Mouse (Mus musculus) lung, embryonic 14.5 days (tissue): ENCODE measurements around the gene Tmem132b. TPM values are rescaled to one million over a fixed set of nuclear protein-coding genes. Genes with fewer than 3 reads are reported as not detected.

ENCODE experiments used
- ATAC-seq: fragments of 200-750 bp; cut with Nextera tagmentation; 2 replicates; pipeline ENCODE4 v1.8.0; 2017; ENCODE audit warnings: mild to moderate bottlenecking, moderate TSS enrichment, moderate library complexity; ENCODE audit not compliant: insufficient read depth
- DNase-seq: peaks from one replicate; pipeline ENCODE4 v3.0.0-alpha.2; 2015
- H3K27ac ChIP-seq: fragments of 300-500 bp; sonication (generic); 2 replicates; pipeline ENCODE4 v1.5.1; 2014; ENCODE audit warnings: low read depth, mild to moderate bottlenecking, moderate library complexity
- H3K27me3 ChIP-seq: fragments of 300-500 bp; sonication (generic); 2 replicates; pipeline ENCODE4 v1.6.1; 2014; ENCODE audit warnings: low read length, control low read depth; ENCODE audit not compliant: insufficient read depth
- H3K36me3 ChIP-seq: fragments of 300-500 bp; sonication (generic); 2 replicates; pipeline ENCODE4 v1.6.1; 2014; ENCODE audit warnings: control low read depth; ENCODE audit not compliant: insufficient read depth
- H3K4me1 ChIP-seq: fragments of 300-500 bp; sonication (generic); 2 replicates; pipeline ENCODE4 v1.6.1; 2014; ENCODE audit warnings: antibody characterized with exemption, control low read depth; ENCODE audit not compliant: insufficient read depth
- H3K4me2 ChIP-seq: fragments of 300-500 bp; sonication (generic); 2 replicates; pipeline ENCODE4 v1.6.1; 2014; ENCODE audit warnings: mild to moderate bottlenecking
- H3K4me3 ChIP-seq: fragments of 300-500 bp; sonication (generic); 2 replicates; pipeline ENCODE4 v1.5.1; 2014; ENCODE audit warnings: low read depth, low read length
- H3K9ac ChIP-seq: fragments of 300-500 bp; sonication (generic); 2 replicates; pipeline ENCODE4 v1.6.1; 2014
- H3K9me3 ChIP-seq: fragments of 300-500 bp; sonication (generic); 2 replicates; pipeline ENCODE4 v1.6.1; 2016; ENCODE audit warnings: low read depth, low read length, control low read depth
- CTCF ChIP-seq: IDR thresholded peaks from 2 replicates; pipeline ENCODE4 v1.5.1; 2016; ENCODE audit warnings: antibody characterized with exemption, low read depth
- WGBS: fragments of 180-500 bp; shearing (Covaris S2); extraction: QIAGEN DNeasy Blood & Tissue Kit; methylation state at CpG from one replicate; pipeline ENCODE4 v1.1.7; 2014; 5-methylcytosine and 5-hydroxymethylcytosine counted together
- polyA plus RNA-seq: library from polyadenylated mRNA; unstranded; fragments of >200 nt; fragmentation: Nextera tagmentation; extraction: Ambion mirVana; gene quantifications from 2 replicates; pipeline ENCODE4 v1.2.1, GENCODE M21; 2014

Tmem132b gene
- polyA plus RNA-seq, 1 experiment from 2014 or later: not detected

DNA sequence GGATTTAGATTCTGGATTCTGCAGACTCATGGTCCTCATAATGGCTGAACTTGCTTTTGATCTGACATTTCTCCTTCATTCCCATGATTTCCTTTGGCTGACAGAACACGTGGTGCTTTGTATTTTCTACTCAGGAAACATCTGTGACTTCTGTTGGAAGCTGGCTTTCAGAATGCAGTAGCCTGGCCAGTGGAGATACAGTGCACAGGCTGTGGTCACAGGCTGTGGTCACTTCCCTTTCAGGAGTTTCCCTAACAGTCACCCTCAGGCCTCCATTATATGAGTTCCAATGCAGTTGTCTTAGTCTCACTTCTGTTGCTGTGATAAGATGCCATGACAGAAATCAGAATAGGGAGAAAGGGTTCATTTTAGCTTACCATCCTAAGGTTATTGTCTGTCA lies 262.7 kb downstream of the Tmem132b start:
- Histone ChIP-seq H3K27ac (no peak overlapping the region), H3K4me2 (no peak overlapping the region), H3K9me3 (no peaks in the 10 kb centered on the region), H3K4me3 (no peak overlapping the region), H3K4me1 (no peaks in the 10 kb centered on the region), H3K36me3 (no peaks in the 10 kb centered on the region), H3K9ac (no peak overlapping the region), H3K27me3 (no peaks in the 10 kb centered on the region)
- DNase-seq (no peak), ATAC-seq (no peak)
- TF ChIP-seq CTCF: no peak
- WGBS: 53% methylated on average over 1 of the region's 1 CpGs

DNA sequence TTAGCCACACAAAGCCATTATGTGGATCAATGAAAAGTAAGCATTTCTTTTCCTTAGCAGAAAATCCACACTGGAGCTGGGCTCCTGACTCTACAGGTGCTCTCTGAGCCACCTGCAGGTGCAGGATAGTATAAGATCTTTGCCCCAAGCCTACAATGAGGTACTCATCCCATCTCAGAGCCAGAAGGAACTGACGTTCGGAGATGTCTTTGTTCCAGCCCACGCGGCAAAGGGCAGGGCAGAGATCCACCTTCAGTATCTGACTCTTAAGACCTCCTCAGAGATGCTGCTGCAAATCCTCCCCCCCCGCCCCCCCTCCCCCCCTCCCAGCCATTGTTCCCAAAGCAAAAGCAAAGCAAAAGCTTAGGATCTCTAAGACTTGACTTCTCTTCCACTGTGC lies 268.0 kb downstream of the Tmem132b start:
- H3K27me3 ChIP-seq: no peaks in the 10 kb centered on the region
- no peaks in the 10 kb centered on the region for H3K4me1 ChIP-seq
- H3K9ac ChIP-seq: no peak overlapping the region
- WGBS: 43% methylated on average over 5 of the region's 5 CpGs
- TF ChIP-seq CTCF: no peak
- no peak overlapping the region for H3K4me3 ChIP-seq
- DNase-seq (no peak), ATAC-seq (no peak)
- H3K4me2 ChIP-seq: no peak overlapping the region
- H3K27ac ChIP-seq: no peak overlapping the region
- no peaks in the 10 kb centered on the region for H3K36me3 ChIP-seq
- H3K9me3 ChIP-seq: no peaks in the 10 kb centered on the region

DNA sequence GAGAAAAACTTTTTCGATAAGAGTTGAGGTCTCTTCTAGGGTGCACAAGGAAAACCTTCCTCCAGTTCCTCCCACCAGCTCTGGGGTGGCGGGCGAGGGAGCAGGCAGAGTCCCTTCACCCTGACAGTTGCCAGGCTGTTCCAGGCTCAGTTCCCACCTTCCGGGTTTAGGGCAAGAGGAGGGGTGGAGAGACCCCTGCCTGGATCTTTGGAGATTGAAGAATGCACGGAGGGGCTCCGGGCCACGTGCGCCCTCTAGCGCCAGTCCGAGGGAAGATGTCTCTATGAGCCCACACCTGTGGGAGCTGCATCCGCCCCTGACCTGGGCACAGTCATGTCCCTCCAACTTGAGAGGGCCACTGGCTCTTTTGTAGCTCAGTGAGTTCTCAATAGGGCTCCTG lies 268.5 kb downstream of the Tmem132b start:
- Histone ChIP-seq H3K9ac (no peak overlapping the region), H3K27me3 (no peaks in the 10 kb centered on the region), H3K4me2 (no peak overlapping the region), H3K36me3 (no peaks in the 10 kb centered on the region), H3K27ac (no peak overlapping the region), H3K9me3 (no peaks in the 10 kb centered on the region), H3K4me3 (no peak overlapping the region), H3K4me1 (no peaks in the 10 kb centered on the region)
- 11% methylated on average over 11 of the region's 11 CpGs for WGBS
- peak; percentile 38; the same call in 1 of the 2 replicates for TF ChIP-seq CTCF
- no peak for ATAC-seq
- DNase-seq: no peak

DNA sequence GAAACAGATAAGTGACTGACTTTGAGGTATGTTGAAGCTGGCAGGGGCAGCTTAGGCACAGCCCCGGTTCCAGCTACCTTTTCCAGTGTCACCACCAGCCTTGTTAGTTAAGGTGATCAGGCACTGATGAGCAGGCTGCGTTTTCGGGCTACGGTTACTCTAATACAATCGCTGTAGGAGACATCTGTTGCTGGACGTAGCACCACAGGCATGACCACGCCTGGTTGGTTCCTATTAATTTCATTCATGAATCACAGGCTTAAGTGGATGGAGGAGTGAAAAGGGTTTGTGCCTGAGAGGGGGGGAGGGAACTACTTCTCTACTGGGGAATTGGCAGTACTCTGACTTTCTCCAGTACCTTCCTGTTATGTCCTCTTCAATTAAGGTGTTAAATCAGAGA lies 271.2 kb downstream of the Tmem132b start:
- Histone ChIP-seq H3K4me1 (no peaks in the 10 kb centered on the region), H3K27me3 (no peaks in the 10 kb centered on the region), H3K9me3 (no peaks in the 10 kb centered on the region), H3K9ac (no peak overlapping the region), H3K27ac (no peak overlapping the region), H3K4me2 (no peak overlapping the region), H3K36me3 (no peaks in the 10 kb centered on the region), H3K4me3 (no peak overlapping the region)
- DNase-seq (no peak), ATAC-seq (no peak)
- 85% methylated on average over 7 of the region's 7 CpGs for WGBS
- no peak for TF ChIP-seq CTCF

DNA sequence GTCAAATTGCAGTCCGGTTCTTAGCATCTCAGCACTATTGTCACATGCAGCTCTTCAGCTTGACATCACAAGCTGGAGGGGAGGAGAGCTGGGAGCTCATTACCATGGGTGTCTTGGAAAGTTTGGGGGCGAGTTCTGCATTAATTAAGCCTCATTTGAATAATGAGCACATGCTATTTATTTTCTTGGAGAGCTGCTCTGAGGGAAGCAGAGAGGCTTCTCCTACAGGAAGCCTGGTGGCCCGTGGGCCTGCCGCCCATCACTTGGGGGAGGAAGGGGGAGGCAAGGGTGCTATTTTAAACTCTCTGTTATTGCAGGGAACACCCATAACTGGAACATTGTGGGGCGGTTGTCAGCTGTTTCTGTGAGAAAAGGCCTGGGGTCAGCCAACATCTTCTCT lies 273.8 kb downstream of the Tmem132b start:
- no peaks in the 10 kb centered on the region for H3K4me1 ChIP-seq
- H3K4me2 ChIP-seq: no peak overlapping the region
- no peak overlapping the region for H3K9ac ChIP-seq
- no peak for DNase-seq
- no peak for ATAC-seq
- no peak for TF ChIP-seq CTCF
- WGBS: 66% methylated on average over 5 of the region's 5 CpGs
- H3K9me3 ChIP-seq: no peaks in the 10 kb centered on the region
- no peak overlapping the region for H3K27ac ChIP-seq
- no peak overlapping the region for H3K4me3 ChIP-seq
- H3K27me3 ChIP-seq: no peaks in the 10 kb centered on the region
- no peaks in the 10 kb centered on the region for H3K36me3 ChIP-seq

DNA sequence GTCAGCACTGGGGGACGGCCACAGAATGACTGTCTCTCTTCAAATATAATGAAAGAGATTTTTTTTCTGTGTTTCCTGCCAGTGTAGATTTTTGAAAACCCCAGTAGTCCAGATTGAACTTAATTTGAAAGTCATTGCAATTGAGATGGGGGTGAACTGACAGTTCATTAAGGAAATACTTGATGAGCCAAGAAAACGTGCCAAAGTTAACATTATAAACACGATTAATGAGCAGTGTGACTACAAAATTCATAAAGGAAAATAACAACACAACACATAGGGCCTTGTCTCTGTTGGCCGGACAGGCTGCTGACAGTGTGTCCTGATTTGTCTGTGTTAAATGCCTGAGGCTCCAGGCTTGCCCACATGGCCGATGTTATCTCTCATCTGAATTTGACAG lies 276.3 kb downstream of the Tmem132b start:
- no peak overlapping the region for H3K9ac ChIP-seq
- no peaks in the 10 kb centered on the region for H3K27me3 ChIP-seq
- TF ChIP-seq CTCF: no peak
- ATAC-seq: no peak
- 71% methylated on average over 5 of the region's 5 CpGs for WGBS
- H3K36me3 ChIP-seq: no peaks in the 10 kb centered on the region
- DNase-seq: no peak
- H3K4me1 ChIP-seq: no peaks in the 10 kb centered on the region
- no peaks in the 10 kb centered on the region for H3K9me3 ChIP-seq
- no peak overlapping the region for H3K4me3 ChIP-seq
- no peak overlapping the region for H3K4me2 ChIP-seq
- no peak overlapping the region for H3K27ac ChIP-seq

DNA sequence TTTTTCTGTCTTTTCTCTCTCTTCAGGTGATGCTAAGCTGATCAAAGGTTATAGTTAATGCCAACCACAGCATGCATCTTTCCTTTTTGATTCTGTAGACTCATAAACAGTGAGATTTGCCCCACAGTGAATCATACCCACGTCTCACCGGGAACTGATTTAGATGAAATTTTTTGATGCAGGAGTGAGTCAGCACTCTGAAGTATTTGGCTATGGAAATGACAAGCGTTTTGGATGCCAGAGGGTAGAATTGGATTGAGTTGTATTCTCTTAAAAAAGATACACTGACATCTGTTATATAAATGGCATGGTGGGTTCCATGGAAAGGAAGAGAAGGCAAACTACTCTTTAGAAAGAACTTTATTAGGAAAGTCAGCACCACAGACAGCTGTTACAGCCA lies 297.8 kb downstream of the Tmem132b start:
- 76% methylated on average over 3 of the region's 3 CpGs for WGBS
- TF ChIP-seq CTCF: no peak
- no peak overlapping the region for H3K27ac ChIP-seq

DNA sequence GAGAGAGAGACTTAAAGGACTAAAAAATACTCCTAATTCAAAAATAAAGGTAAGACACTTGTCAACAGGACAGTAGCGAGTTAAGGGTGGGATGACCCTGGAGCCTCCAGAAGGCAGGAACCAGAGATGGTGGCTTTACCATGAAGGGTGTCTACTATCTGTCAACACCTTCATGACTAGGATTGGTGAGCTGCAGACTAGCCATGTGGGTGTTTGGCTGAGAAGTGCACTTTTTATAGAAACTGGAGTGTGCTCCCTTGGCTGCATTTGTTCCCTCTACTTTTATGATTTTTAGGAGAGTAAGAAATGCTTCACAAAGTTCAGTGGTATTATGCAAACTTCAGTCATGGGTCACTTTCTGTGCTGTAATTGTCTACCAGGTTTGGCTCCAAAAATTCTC lies 304.3 kb downstream of the Tmem132b start:
- no peak for DNase-seq
- Histone ChIP-seq H3K9ac (no peak overlapping the region), H3K4me1 (no peaks in the 10 kb centered on the region), H3K36me3 (no peaks in the 10 kb centered on the region), H3K4me3 (no peak overlapping the region), H3K27ac (no peak overlapping the region), H3K27me3 (no peaks in the 10 kb centered on the region), H3K9me3 (no peaks in the 10 kb centered on the region), H3K4me2 (no peak overlapping the region)
- ATAC-seq: no peak
- no peak for TF ChIP-seq CTCF
- WGBS: 82% methylated on average over 1 of the region's 1 CpGs

More for the DNA sequence above, 297.8 kb downstream of the Tmem132b start:
- H3K9me3 ChIP-seq: no peaks in the 10 kb centered on the region
- no peak overlapping the region for H3K4me2 ChIP-seq
- H3K36me3 ChIP-seq: no peaks in the 10 kb centered on the region
- no peak overlapping the region for H3K9ac ChIP-seq
- H3K4me3 ChIP-seq: no peak overlapping the region
- DNase-seq (no peak), ATAC-seq (no peak)
- no peaks in the 10 kb centered on the region for H3K4me1 ChIP-seq
- no peaks in the 10 kb centered on the region for H3K27me3 ChIP-seq
